Mouse (Mus musculus): Measurements from ENCODE around the gene Cpxm2. TPM values are rescaled to one million over a fixed set of nuclear protein-coding genes. Genes with fewer than 3 reads are reported as not detected.
A peak's percentile ranks its signal among the peaks of the same experiment; 100 is the strongest.

The Cpxm2 gene
- total RNA-seq, 4 experiments from 2014 or later, result 34.6 to 53.0 (median 42.7) TPM

- DNase-seq (ENCODE audit: low spot score), result no peak
Measured at GRCm38 (mm10) chr7:132145227-132145800, 9.2 kb downstream of the Cpxm2 start.

GRCm38 (mm10) chr7:132128687-132129086, 25.9 kb downstream of the Cpxm2 start:
- DNase-seq (ENCODE audit: low spot score), result no peak

- DNase-seq (ENCODE audit: low spot score), result no peak
Measured at GRCm38 (mm10) chr7:132124948-132125347, 29.6 kb downstream of the Cpxm2 start.

DNA sequence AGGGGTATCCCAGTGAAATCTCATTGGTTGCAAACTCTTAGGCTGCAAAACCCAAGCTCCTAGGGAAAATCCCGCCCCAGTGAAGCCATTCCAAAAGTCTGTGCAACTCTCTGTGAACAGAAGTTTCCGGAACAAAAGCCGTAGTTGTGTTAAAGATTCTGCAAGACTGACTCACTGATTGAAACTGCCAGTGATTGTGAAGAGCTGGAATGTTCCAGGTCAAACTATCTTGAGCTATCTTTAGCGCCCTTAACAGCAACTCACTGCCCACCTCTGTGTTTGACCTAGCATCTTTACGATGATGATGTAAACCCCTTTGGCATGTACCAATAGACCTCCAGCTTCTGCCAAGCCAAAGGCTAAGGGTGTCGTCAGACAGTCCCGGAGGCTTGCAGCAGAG, 31.3 kb downstream of the Cpxm2 start:
- peak; percentile 21 for DNase-seq (ENCODE audit: low spot score)

GRCm38 (mm10) chr7:132119817-132120216, 34.7 kb downstream of the Cpxm2 start:
- DNase-seq (ENCODE audit: low spot score), result no peak

DNA sequence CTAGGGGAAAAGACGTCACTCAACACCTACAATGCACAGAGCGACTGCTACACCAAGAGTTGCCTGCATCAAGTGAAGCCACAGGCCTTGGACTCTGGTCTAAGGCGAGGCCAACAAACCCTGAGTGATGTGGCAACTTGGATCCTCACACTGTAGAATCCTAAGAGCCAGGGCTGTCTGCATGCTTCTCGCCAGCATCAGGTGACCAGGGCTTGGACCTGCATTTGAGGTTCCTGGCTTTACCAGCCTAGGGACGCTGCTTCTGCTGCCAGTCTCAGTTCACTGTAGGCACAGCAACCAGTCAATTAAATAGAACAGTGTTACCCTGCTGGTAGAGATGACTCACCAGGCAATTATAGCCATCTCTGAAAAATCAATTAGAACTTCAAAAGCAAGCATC, 42.8 kb downstream of the Cpxm2 start:
- DNase-seq (ENCODE audit: low spot score), result no peak

GRCm38 (mm10) chr7:132110308-132110707, 44.2 kb downstream of the Cpxm2 start:
- no peak for DNase-seq (ENCODE audit: low spot score)

DNA sequence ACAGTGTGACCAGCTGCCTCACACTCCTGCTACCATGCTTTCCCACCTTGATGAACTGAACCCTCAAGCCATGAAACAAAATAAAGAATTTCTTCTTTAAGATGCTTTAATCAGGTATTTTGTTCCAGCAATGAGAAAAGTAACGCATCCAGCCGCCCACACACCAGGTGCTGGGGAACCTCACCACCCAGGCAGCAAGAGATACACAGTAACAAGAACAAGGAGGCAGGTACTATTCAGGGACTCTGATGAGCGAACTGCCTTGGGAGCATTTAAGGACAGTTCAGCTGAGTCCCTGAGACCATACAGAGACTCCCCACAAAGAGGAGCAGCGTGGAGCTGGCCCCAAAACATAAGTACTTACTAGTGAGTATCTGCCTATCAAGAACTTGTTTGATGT, 47.6 kb downstream of the Cpxm2 start:
- no peak for DNase-seq (ENCODE audit: low spot score)

DNA sequence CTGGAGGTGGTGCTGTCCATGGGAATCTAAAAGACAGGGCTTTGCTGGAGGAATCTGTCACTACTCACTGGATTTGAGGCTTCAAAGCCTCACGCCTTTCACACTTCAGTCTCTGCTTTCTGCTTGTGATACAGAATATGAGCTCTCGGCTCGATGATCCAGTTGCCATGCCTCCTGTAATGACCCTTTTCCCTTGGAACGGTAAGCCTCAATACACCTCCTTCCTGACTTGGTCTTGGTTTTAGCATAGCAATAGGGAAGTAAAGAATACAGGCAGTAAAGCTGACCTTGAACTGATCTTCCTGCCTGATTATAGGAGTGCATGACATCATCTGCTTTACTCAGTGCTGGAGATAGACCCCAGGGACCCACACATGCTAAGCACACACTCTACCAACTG, 49.2 kb downstream of the Cpxm2 start:
- DNase-seq (ENCODE audit: low spot score), result no peak

DNA sequence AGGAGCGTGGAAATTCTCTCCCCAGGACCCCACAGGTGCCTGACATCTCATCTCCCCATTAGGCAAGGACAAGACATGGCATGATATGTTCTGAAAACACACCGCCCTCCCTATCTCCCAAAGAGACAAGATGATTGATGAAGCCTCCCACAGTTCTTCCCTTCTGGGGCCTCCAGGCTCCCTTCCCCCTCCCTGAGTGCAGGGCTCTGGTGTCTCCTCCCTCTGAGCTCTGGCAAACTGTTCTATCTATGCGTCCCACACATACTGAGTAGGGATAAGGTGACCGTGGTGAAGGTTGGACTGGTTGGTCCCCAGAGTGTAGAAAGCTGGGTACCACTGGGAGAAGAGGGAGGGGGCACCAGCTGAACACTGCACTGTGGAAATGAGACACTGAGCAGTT, 56.1 kb downstream of the Cpxm2 start:
- DNase-seq (ENCODE audit: low spot score), result no peak

- no peak for DNase-seq (ENCODE audit: low spot score)
Measured at GRCm38 (mm10) chr7:132094666-132095065, 59.9 kb downstream of the Cpxm2 start.

DNA sequence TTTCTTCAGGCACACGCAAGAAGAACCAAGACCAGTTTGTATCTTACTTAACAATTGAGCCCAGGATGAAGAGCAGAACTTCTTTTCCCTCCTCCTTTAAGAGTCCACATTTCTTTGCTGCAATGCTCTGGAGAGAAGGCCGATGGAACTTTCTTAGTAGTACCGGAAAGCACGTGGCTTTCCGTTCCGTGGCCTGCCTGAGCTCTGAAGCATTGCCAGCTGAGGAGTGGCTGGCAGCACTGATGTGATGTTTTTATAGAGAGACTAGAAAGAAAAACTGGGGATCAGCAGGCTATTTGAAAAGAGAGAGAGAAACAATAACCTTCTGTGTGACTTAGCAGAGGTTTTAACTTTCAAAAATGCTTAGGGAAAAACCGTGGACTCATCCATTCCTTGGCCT, 63.0 kb downstream of the Cpxm2 start:
- DNase-seq (ENCODE audit: low spot score), result no peak

DNA sequence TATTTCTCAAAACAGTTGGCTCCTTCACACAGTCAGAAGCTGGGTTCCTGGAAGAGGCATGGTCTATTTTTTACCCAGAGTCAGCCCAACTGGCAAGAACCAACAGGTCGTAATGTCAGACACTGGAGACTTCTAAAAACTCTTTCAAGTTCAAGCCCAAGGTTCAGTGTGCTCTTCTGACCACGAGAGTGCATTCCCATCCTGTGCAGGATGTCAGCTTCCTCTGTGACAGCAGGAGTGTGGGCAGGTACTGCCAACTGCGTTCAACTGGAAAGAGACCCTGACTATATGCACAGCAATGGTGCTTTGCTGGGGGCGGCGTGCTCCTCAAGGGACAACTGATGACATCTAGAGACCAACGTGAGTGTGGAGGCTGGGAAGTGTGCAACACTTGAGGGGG, 65.9 kb downstream of the Cpxm2 start:
- no peak for DNase-seq (ENCODE audit: low spot score)

GRCm38 (mm10) chr7:132088181-132088580, 66.4 kb downstream of the Cpxm2 start:
- DNase-seq (ENCODE audit: low spot score), result no peak

DNA sequence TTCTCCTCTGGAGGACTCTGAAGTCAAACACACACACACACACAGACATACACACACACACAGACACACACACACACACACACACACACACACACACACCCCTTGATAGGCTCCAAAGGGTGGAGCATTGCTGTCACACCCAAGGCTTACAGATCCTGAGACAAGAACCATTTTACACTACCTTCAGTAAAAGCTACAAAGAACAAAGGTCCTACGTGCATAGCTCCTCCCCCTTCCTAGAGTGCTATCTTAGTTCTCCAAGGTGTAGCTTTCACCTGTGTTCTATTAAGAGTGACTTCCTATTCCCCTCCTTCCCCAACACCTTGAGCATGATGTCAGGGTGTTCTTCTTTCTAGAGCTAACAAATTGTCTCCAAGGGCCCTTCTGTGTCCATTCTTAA, 78.7 kb downstream of the Cpxm2 start:
- DNase-seq (ENCODE audit: low spot score), result no peak

DNA sequence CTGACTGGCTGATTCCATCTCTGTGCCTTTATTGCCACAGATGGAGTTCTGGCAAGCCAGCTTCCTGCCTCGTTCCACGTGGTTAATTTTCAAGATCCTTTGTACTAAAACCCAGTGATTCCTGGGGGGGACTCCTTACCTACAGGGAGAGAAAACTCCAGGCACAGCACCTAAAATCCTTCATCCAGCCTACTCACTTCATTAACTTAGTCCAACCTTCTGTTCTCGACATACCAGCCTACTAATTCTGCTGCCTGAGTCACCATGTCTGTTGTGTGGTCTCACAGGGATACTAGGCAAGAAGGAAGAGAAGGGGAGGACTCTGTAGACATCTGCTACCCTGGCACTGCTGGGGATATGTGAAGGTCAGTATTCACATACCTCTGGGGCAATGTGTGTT, 80.0 kb downstream of the Cpxm2 start:
- no peak for DNase-seq (ENCODE audit: low spot score)

DNA sequence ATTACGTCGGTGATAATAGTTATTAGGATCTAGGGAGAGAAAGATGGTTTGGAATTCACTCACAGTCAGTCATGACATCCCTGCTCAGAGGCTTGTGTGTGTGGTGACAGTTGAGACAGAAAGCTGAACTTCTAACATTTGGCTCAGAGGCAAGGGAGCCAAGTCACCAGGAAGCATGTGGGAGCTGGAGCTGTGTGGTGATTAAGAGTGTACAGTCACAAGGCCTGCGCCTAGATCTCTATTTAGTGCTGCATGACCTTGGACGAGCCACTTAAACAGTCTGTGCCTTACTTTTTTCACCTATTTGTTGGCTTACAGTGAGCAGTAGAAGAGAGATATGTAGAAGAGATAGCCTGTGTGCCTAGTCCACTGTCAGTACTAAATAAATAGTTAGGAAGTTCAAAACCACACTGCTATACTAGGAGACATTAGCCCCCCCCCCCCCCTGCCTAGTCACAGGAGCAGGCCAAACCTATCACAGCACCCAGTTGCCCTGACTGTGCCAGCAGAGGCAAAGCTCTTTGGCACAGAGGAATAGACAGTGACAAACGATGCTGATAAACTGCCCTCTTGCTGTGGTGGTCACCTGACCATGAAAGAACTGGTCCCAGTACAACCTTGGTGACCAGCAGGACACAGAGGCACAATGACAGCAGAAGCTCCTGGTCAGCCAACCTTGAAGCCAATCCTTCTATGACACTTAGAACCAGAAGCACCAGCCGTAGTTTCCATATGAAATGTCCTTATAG, 83.5 kb downstream of the Cpxm2 start:
- peak; percentile 48 for DNase-seq (ENCODE audit: low spot score)

DNA sequence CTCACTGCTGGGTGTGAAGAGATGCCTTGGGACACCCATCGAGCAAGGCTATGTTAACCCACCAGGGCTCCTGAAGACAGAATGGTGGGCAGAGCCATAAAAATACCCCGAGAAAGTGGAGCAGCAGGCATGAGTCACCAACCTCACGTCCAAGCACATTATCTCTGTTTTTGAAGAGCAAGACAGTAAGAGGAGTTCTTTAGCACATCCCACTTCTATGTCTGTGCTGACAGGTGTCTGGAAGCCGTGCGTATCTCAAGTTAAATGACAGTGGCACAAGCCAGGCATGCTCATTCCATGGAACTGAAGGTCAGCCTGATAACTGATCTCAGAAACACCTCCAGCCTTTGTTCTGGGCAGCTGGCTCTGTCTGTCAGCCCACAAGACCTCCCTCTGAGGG, 86.6 kb downstream of the Cpxm2 start:
- DNase-seq (ENCODE audit: low spot score), result no peak

DNA sequence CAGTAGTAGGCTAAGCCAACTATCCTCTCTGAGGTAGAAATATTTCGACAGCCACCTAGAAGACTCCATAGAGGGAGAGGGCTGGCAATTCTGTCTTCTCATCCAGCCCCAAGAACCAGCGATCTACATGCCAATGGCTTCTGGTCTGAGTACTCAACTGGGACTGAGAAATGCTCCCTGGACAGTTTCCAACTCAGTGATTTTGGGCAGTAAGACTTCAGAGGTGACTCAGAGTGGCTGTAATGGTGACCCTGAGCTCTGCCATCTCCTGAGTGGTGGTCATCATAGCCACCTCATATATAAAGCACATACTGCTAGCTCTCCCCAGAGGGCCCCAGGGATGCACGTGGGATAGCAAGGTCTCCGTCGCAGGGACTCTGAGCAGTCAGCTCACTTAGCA, 87.0 kb downstream of the Cpxm2 start:
- DNase-seq (ENCODE audit: low spot score), result no peak

GRCm38 (mm10) chr7:132060116-132060515, 94.4 kb downstream of the Cpxm2 start:
- DNase-seq (ENCODE audit: low spot score), result no peak

DNA sequence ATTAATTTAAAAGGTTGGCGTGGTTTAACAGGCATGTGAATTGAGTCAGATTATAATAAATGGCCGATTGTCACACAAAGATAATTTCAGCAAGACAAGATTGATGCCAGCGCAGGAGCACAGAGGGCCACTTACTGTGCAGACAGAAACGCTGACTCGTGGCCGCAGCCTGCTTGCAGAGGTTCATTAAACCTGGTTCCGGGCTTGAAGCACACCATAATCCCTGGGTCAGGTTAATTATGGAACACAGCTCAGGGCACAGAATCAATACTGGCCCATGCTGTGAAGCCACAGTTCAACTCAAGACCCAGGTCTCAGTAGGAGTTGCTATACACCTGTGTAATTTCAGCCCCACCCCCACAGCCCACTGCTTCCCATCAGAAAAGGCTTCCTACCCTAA, 98.0 kb downstream of the Cpxm2 start:
- DNase-seq (ENCODE audit: low spot score), result no peak

DNA sequence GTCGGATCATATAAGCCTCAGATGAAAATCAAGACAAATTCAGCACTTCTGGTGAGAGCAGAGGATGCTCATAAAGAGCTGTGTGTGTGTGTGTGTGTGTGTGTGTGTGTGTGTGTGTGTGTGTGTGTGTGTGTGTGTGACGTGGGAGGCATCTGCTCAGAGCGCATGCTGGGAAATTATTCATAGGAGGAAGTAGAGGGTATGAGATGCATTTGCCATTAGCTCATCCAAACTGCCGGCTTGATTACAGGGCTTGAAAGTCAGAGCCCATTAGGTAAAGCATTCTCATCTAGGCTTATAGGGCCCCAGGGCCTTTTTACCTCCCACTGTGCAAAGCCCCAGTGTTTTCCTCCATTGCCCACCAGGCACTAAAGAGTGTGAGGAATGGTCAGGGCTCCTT, 107.9 kb downstream of the Cpxm2 start:
- DNase-seq (ENCODE audit: low spot score), result no peak

DNA sequence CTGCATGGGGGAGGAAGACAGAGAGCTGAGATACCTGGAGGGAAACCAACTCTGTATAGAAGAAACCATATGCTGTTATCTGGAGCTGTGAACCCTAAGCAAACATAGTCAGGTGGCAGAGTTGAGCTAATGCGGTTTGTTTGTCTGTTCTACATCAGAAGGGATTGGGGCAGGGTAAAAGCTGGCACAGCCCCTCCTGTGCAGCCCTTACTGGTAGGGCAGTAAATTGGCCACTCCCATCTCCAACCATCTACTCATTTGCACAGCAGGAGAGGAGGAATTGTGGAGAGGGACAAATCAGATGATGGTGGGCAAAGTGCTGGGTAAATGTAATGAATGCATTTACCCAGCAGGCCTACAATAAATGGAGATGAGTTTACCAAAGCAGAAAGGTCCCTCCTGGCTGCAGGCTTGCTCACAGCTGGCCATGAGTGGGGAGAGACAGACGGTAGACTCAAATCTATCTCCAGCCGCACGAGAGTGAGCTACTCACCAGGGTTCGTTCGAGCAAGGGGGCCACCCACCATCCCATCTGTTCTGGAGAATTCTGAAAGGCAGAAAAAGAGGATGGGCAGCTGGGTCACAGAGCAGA, 122.5 kb downstream of the Cpxm2 start:
- DNase-seq (ENCODE audit: low spot score), result no peak
